Mouse (Mus musculus): ENCODE measurements around the gene Ccdc185. TPM values are rescaled to one million over a fixed set of nuclear protein-coding genes. Genes with fewer than 3 reads are reported as not detected.

Ccdc185 gene
- polyA plus RNA-seq, 1 experiment from 2014 or later: not detected

GRCm38 (mm10) chr1:182763716-182764461 is 14.9 kb upstream of the Ccdc185 start, which contains the start of gene Susd4:
TSS of gene Susd4 (plus strand) at chr1:182763860.
- Histone ChIP-seq H3K27ac (replicated peaks in 1 of 2; ENCODE audit: control insufficient read depth in 1 of 2, insufficient read depth in 1 of 2, low read depth in 2 of 2, low read length in 2 of 2) (no peak within 1 kb of the TSS), H3K4me2 (ENCODE audit: low read length) (peak within 1 kb of the TSS; percentile 96), H3K9me3 (ENCODE audit: control insufficient read depth, low read length) (no peaks in the 10 kb centered on the region), H3K36me3 (ENCODE audit: control insufficient read depth, insufficient read depth, low read length) (no peaks in the 10 kb centered on the region), H3K27me3 (ENCODE audit: control insufficient read depth, insufficient read depth, low read length) (peaks cover 20% of the 10 kb centered on the region), H3K4me1 (ENCODE audit: control insufficient read depth in 2 of 2, insufficient read depth in 2 of 2, low read length in 2 of 2) (peaks cover 5 to 10% of the 10 kb centered on the region in 2 experiments; a peak in 2 of 4 replicates), H3K9ac (ENCODE audit: low read length) (peak within 1 kb of the TSS; percentile 72), H3K4me3 (ENCODE audit: control insufficient read depth in 1 of 2, insufficient read depth in 1 of 2, low read depth in 1 of 2, low read length in 2 of 2) (peak within 1 kb of the TSS; percentile 68 to 78)
- under 1% methylated on average over 93 of the region's 95 CpGs for WGBS
- ATAC-seq (ENCODE audit: insufficient number of reproducible peaks, insufficient read depth, low FRiP score, low read depth): peak; percentile 72

DNA sequence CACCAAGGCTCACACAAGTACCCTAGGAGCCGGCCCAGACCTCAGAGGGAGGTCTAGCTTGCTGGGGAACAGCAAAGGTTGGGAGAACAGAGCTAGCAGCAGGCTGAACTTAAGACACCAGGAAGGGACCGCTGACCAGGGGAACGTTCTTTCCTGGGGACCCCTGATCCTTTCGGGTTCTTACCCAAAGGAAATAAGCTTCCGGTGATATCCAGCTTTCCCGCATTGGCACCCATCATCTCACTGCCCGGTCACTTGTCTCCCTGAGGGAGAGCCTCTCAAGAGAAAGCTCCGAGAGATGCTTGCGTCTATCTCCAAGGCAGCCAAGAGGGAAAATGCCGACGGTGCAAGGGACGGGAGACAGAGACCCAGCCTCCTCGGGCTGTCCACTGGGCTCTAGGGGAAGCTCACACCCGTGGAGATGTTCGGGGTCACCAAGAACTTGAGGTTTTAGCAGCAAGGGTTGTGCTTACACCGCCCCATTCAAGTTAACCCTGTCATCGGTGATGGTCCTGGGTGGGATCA is 14.3 kb upstream of the Ccdc185 start:
- peak overlapping the region; percentile 68 to 78 for H3K4me3 ChIP-seq (ENCODE audit: control insufficient read depth in 1 of 2, insufficient read depth in 1 of 2, low read depth in 1 of 2, low read length in 2 of 2)
- 0 out of 2 replicates have a peak, but pooled peaks have one; percentile 6 for ATAC-seq (ENCODE audit: insufficient number of reproducible peaks, insufficient read depth, low FRiP score, low read depth)
- H3K27ac ChIP-seq (replicated peaks in 1 of 2; ENCODE audit: control insufficient read depth in 1 of 2, insufficient read depth in 1 of 2, low read depth in 2 of 2, low read length in 2 of 2): no peak overlapping the region
- peak overlapping the region; percentile 96 for H3K4me2 ChIP-seq (ENCODE audit: low read length)
- H3K4me1 ChIP-seq (ENCODE audit: control insufficient read depth in 2 of 2, insufficient read depth in 2 of 2, low read length in 2 of 2): peaks cover 5 to 10% of the 10 kb centered on the region in 2 experiments; a peak in 2 of 4 replicates
- peak overlapping the region; percentile 72 for H3K9ac ChIP-seq (ENCODE audit: low read length)
- H3K27me3 ChIP-seq (ENCODE audit: control insufficient read depth, insufficient read depth, low read length): peaks cover 20% of the 10 kb centered on the region
- H3K9me3 ChIP-seq (ENCODE audit: control insufficient read depth, low read length): no peaks in the 10 kb centered on the region
- H3K36me3 ChIP-seq (ENCODE audit: control insufficient read depth, insufficient read depth, low read length): no peaks in the 10 kb centered on the region
- WGBS: 13% methylated on average over 17 of the region's 17 CpGs

GRCm38 (mm10) chr1:182758783-182759182 is 9.8 kb upstream of the Ccdc185 start:
- Histone ChIP-seq H3K27ac (replicated peaks in 1 of 2; ENCODE audit: control insufficient read depth in 1 of 2, insufficient read depth in 1 of 2, low read depth in 2 of 2, low read length in 2 of 2) (no peak overlapping the region), H3K9me3 (ENCODE audit: control insufficient read depth, low read length) (no peaks in the 10 kb centered on the region), H3K27me3 (ENCODE audit: control insufficient read depth, insufficient read depth, low read length) (peaks cover 12% of the 10 kb centered on the region; the same call in 1 of the 2 replicates), H3K36me3 (ENCODE audit: control insufficient read depth, insufficient read depth, low read length) (no peaks in the 10 kb centered on the region), H3K4me2 (ENCODE audit: low read length) (no peak overlapping the region), H3K4me3 (ENCODE audit: control insufficient read depth in 1 of 2, insufficient read depth in 1 of 2, low read depth in 1 of 2, low read length in 2 of 2) (no peak overlapping the region), H3K4me1 (ENCODE audit: control insufficient read depth in 2 of 2, insufficient read depth in 2 of 2, low read length in 2 of 2) (peaks cover 0 to 4% of the 10 kb centered on the region in 2 experiments; a peak in 1 of 4 replicates), H3K9ac (ENCODE audit: low read length) (no peak overlapping the region)
- ATAC-seq (ENCODE audit: insufficient number of reproducible peaks, insufficient read depth, low FRiP score, low read depth): no peak
- 84% methylated on average over 1 of the region's 1 CpGs for WGBS

GRCm38 (mm10) chr1:182754865-182755264 is 5.9 kb upstream of the Ccdc185 start:
- Histone ChIP-seq H3K4me3 (ENCODE audit: control insufficient read depth in 1 of 2, insufficient read depth in 1 of 2, low read depth in 1 of 2, low read length in 2 of 2) (no peak overlapping the region), H3K4me1 (ENCODE audit: control insufficient read depth in 2 of 2, insufficient read depth in 2 of 2, low read length in 2 of 2) (no peaks in the 10 kb centered on the region), H3K9me3 (ENCODE audit: control insufficient read depth, low read length) (no peaks in the 10 kb centered on the region), H3K9ac (ENCODE audit: low read length) (no peak overlapping the region), H3K4me2 (ENCODE audit: low read length) (no peak overlapping the region), H3K36me3 (ENCODE audit: control insufficient read depth, insufficient read depth, low read length) (no peaks in the 10 kb centered on the region), H3K27ac (replicated peaks in 1 of 2; ENCODE audit: control insufficient read depth in 1 of 2, insufficient read depth in 1 of 2, low read depth in 2 of 2, low read length in 2 of 2) (no peak overlapping the region), H3K27me3 (ENCODE audit: control insufficient read depth, insufficient read depth, low read length) (0 out of 2 replicates have a peak, but pooled peaks cover 3% of the 10 kb centered on the region)
- no peak for ATAC-seq (ENCODE audit: insufficient number of reproducible peaks, insufficient read depth, low FRiP score, low read depth)
- 78% methylated on average over 5 of the region's 5 CpGs for WGBS

- WGBS: 78% methylated on average over 8 of the region's 8 CpGs
- H3K4me3 ChIP-seq (ENCODE audit: control insufficient read depth in 1 of 2, insufficient read depth in 1 of 2, low read depth in 1 of 2, low read length in 2 of 2): no peak overlapping the region
- H3K4me2 ChIP-seq (ENCODE audit: low read length): no peak overlapping the region
- H3K27me3 ChIP-seq (ENCODE audit: control insufficient read depth, insufficient read depth, low read length): peaks cover 6% of the 10 kb centered on the region; the same call in 1 of the 2 replicates
- H3K36me3 ChIP-seq (ENCODE audit: control insufficient read depth, insufficient read depth, low read length): no peaks in the 10 kb centered on the region
- no peaks in the 10 kb centered on the region for H3K9me3 ChIP-seq (ENCODE audit: control insufficient read depth, low read length)
- no peak overlapping the region for H3K27ac ChIP-seq (replicated peaks in 1 of 2; ENCODE audit: control insufficient read depth in 1 of 2, insufficient read depth in 1 of 2, low read depth in 2 of 2, low read length in 2 of 2)
- H3K9ac ChIP-seq (ENCODE audit: low read length): no peak overlapping the region
- no peak for ATAC-seq (ENCODE audit: insufficient number of reproducible peaks, insufficient read depth, low FRiP score, low read depth)
- no peaks in the 10 kb centered on the region for H3K4me1 ChIP-seq (ENCODE audit: control insufficient read depth in 2 of 2, insufficient read depth in 2 of 2, low read length in 2 of 2)
Observed at GRCm38 (mm10) chr1:182753694-182754093, 4.7 kb upstream of the Ccdc185 start.

- Histone ChIP-seq H3K4me1 (ENCODE audit: control insufficient read depth in 2 of 2, insufficient read depth in 2 of 2, low read length in 2 of 2) (no peaks in the 10 kb centered on the region), H3K27ac (replicated peaks in 1 of 2; ENCODE audit: control insufficient read depth in 1 of 2, insufficient read depth in 1 of 2, low read depth in 2 of 2, low read length in 2 of 2) (no peak overlapping the region), H3K36me3 (ENCODE audit: control insufficient read depth, insufficient read depth, low read length) (no peaks in the 10 kb centered on the region), H3K9ac (ENCODE audit: low read length) (no peak overlapping the region), H3K9me3 (ENCODE audit: control insufficient read depth, low read length) (no peaks in the 10 kb centered on the region), H3K4me3 (ENCODE audit: control insufficient read depth in 1 of 2, insufficient read depth in 1 of 2, low read depth in 1 of 2, low read length in 2 of 2) (no peak overlapping the region), H3K27me3 (ENCODE audit: control insufficient read depth, insufficient read depth, low read length) (peaks cover 9% of the 10 kb centered on the region; the same call in 1 of the 2 replicates), H3K4me2 (ENCODE audit: low read length) (no peak overlapping the region)
- no peak for ATAC-seq (ENCODE audit: insufficient number of reproducible peaks, insufficient read depth, low FRiP score, low read depth)
- 84% methylated on average over 8 of the region's 8 CpGs for WGBS
Observed at GRCm38 (mm10) chr1:182751301-182751700, 2.3 kb upstream of the Ccdc185 start.

DNA sequence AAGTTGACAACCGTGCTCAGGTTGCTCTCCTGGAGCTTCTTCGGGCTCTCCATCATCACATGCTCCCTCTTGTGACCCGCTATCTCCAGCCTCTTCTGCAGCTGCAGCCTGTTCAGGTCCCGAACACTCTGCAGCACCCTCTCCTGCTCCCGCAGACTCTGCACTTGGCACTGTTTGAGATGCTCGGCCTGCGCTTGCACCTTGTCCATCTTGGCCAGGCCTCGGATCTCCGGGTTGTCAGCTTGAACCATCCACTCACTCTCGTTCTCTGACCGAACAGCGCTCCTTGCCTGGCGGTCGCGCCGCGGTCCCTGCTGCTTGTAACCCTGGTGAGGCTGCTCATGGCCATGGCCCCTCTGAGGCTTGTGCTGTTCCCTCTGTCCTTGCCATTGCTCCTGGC is 1.1 kb downstream of the Ccdc185 start:
- no peak overlapping the region for H3K4me3 ChIP-seq (ENCODE audit: control insufficient read depth in 1 of 2, insufficient read depth in 1 of 2, low read depth in 1 of 2, low read length in 2 of 2)
- H3K27me3 ChIP-seq (ENCODE audit: control insufficient read depth, insufficient read depth, low read length): peaks cover 9% of the 10 kb centered on the region; the same call in 1 of the 2 replicates
- 71% methylated on average over 17 of the region's 17 CpGs for WGBS
- H3K4me2 ChIP-seq (ENCODE audit: low read length): no peak overlapping the region
- no peaks in the 10 kb centered on the region for H3K36me3 ChIP-seq (ENCODE audit: control insufficient read depth, insufficient read depth, low read length)
- H3K9me3 ChIP-seq (ENCODE audit: control insufficient read depth, low read length): no peaks in the 10 kb centered on the region
- no peak for ATAC-seq (ENCODE audit: insufficient number of reproducible peaks, insufficient read depth, low FRiP score, low read depth)
- H3K4me1 ChIP-seq (ENCODE audit: control insufficient read depth in 2 of 2, insufficient read depth in 2 of 2, low read length in 2 of 2): no peaks in the 10 kb centered on the region
- H3K27ac ChIP-seq (replicated peaks in 1 of 2; ENCODE audit: control insufficient read depth in 1 of 2, insufficient read depth in 1 of 2, low read depth in 2 of 2, low read length in 2 of 2): no peak overlapping the region
- H3K9ac ChIP-seq (ENCODE audit: low read length): no peak overlapping the region

All from heart, embryonic 14.5 days (tissue).